Mouse (Mus musculus) mouse trophoblast stem cell (cell line): ENCODE data around the gene Gm17455.

Experiments used
- in situ Hi-C, 2 experiments: fragments of 300-500 bp; cut with MseI, MboI; formaldehyde crosslinking; loops; 2 replicates in 1 of 2; 3 replicates in 1 of 2; pipeline ENCODE4 v1.15.1; 2025

Gm17455 gene

DNA sequence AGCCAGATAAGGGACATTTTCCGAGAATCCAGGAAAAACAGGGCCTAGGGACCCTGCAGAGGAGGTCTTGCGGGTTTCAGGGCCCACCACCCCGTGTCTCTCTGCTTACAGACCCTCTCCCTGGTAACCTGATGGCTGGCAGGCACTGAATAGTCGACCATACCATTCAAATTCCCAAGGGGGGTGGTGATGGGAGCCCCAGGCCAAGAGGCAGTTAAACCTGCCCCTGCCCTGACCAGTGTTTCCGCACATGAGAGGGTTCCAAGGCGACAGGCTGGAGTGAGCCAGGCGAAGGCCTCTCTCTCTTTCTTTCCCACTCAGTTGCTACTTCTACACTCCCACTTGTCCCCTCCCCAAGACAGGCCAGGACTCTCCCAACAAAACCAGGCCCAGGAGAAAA lies at the start of gene Gm17455:
TSS of gene Gm17455 (plus strand) at position 278 of the 400 bp plus-strand sequence.
- in situ Hi-C loops, result no loop called here

- in situ Hi-C loops, result no loop called here
Observed at GRCm38 (mm10) chr10:60350077-60350804, 49.3 kb upstream of the Gm17455 start.

DNA sequence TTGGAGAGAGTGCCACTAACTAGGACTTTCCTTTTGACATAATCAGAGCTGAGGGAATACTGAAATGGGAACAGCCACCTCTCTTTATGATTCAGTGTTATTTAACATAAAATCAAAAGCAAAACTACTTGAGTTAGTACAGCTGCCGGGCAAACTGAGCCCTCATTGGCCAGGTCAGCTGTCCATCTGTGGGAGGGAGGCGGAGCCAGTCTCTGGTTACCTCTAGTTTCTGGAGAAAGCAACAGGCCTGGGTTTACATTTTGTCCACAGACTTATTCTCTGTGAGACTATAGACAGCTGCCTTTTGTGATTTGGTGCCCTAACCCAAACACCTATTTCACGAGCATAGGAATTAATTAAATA lies 48.7 kb upstream of the Gm17455 start:
- in situ Hi-C loops, result no loop called here

DNA sequence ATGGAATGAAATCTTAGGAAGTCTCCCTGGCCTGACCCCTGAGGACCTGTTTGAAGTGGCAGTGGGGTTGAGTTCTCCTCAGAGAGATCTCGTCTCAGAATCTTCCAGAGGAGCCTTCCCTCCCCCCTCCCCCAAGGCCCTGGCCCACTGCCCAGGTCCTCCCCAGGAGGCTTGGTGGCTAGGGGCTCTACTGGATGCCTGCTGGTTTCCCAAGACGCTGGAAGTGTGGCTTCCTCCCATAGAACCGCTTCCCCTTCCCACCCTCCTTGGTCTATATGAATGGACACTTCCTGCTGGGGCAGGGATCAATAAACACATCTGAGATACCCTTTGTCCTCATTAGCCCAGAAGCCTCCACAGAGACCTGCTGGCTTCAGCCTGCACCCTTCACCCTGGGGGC lies 48.3 kb upstream of the Gm17455 start:
- in situ Hi-C loops, result no loop called here

DNA sequence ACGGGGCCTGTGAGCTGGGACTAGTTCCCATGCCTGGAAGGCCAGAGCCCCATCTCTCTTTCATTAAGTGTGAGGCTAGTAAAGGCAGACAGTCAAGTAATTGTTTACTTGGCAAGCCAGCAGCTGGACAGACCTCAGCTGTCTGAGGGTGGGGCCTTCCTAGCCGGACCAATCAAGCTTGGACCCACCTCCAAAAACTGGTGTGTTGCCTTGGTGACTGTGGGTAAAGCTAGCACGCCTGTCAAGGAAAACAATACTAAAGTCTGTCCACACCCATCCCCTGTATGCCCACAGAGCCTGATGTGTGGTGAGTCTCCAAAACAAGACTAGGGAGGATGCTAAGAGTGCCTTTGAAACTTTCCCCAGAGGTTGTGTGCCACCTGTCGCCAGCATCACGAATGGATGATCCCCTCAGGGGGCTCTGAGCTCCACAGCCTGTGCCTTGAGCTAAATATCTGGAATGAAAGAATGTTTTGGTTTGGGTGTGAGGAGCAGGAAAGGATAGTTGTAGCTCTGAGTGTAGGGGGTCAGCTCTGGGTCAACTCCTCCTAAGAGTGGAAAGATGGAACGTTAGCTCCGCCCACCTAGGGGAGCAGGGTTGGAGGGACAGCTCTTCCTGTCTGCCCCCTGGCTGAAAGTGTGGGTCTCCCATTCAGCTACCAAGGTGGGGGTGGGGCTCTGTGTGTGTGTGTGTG lies 47.6 kb upstream of the Gm17455 start:
- in situ Hi-C loops, result no loop called here

DNA sequence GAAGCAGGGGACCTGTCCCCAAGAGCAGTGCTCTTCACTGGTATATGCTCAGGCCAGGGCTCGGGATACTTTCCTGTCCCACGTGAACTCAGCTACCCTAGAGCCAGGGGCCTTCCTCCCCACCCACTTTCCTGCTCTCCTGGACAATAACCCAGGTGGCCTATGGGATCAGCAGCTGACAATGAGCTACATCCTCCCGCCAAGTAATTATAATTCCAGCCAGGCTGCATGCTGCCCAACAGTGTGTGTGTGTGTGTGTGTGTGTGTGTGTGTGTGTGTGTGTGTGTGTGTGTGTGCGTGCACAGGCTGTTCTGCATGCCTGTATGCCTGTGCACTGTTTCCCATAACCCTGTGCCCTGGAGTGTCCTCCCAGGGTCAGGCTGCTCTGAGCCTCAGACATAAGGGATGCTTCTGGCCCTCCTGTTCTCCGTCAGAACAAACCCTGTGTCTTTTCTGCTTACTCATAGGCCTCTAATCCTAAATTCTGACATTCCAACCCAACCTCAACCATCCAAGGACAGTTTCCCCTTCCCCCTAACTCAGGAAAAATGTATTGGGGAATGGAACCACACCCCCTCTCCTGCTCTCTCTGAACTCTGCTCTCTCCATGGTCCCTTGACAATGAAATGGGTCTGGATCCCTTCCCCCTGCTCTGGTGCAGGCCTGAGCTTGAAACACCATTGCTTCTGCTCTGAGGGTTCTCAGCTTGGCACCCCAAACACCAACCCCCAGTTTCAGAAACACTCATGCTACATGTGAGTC lies 46.1 kb upstream of the Gm17455 start:
- in situ Hi-C loops, result no loop called here

DNA sequence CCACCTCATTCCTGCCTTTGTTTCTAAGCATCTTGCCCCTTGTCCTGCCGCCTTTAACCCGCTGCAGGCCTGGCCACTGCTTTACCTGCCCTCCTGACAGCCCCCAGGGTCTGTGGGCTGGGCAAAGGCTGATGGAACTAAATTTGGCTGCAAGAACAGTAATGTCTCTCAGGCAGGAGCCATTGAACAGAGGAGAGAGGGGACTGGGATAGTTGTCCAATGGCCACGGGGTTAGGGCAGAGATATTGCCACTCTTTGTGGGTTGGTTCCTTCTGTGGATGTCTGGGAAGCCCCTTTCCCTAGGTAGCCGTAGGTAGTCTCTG lies 45.6 kb upstream of the Gm17455 start:
- in situ Hi-C loops, result no loop called here

DNA sequence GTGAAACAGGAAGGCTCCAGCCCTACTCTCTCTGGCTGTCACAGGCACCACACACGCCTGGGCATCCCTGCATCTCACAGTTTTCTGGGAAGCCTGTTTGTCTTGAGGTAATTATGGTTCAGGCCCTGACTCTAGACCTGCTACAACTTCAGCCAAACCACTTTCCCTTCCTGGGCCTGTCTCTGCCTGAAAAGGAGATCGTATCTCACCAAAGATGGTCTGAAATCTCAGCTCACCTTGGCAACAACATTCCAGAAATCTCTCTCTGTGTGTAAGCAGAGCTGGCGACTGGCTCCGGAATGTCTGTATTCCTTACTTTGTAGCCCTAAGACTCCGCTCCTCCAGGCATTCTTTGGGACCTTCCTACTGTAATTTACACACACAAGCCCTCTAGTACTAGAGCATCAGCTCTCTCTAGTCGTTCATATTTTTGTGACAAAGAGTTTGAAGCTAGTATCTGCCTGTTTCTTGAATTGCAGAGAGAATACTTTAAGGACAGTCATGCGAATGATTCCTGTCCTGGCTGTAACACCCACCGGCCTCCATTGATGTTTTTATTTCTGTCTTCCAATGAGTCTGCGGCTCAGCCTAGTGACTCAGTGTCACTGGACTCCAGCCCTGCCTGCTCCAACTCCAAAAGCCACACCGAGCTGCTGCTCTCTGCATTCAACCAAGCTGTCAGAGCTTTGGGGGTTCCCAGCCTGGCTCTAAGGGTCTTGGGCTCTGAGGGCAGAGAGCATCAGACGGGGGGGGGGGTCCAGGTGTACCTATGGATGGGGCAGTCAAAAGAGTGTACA lies 44.4 kb upstream of the Gm17455 start:
- in situ Hi-C loops, result no loop called here

- in situ Hi-C loops, result no loop called here
Observed at GRCm38 (mm10) chr10:60357441-60357840, 42.1 kb upstream of the Gm17455 start.

DNA sequence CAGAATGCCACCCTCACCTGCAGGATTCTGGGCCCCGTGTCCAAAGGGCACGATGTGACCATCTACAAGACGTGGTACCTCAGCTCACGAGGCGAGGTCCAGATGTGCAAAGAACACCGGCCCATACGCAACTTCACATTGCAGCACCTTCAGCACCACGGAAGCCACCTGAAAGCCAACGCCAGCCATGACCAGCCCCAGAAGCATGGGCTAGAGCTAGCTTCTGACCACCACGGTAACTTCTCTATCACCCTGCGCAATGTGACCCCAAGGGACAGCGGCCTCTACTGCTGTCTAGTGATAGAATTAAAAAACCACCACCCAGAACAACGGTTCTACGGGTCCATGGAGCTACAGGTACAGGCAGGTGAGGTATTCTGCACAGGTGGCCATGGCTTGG lies 41.6 kb upstream of the Gm17455 start:
- in situ Hi-C loops, result no loop called here

DNA sequence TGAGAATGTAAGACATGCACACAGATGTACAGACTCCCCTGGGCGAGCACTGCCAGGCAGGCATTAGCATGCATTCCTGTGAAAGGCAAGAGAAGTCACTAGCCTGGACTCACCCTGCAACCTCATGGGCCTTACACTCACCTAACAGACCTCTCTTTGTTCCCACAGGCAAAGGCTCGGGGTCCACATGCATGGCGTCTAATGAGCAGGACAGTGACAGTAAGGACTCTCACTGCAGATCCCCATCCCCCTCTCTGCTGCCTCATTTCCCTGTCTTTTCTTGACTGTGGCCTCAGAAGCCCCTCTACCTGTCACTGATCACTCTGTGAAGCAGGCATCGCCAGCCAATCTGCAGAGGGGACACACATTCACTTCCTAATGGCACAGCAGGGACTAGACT lies 40.8 kb upstream of the Gm17455 start:
- in situ Hi-C loops, result no loop called here

- in situ Hi-C loops, result no loop called here
Observed at GRCm38 (mm10) chr10:60361615-60362309, 37.8 kb upstream of the Gm17455 start.

GRCm38 (mm10) chr10:60362310-60362628 lies 37.3 kb upstream of the Gm17455 start:
- in situ Hi-C loops, result no loop called here

DNA sequence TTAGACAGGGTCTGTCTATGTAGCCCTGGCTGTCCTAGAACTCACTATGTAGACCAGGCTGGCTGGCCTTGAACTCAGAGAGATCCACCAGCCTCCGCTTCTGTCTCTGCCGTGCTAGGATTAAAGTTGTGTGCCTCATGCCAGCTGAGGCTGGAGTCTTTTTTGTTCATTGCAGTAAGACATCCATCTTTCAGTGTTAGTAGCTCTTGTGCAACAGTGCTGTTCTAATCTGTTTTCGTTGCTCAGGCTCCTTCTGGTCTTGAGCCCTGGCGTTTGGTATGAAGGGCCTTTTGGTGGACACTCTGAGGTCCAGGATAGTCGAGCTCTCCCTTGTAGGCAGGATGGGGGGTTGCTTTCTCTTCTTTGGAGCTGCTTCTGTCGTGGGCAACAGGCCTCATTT lies 36.1 kb upstream of the Gm17455 start:
- in situ Hi-C loops, result no loop called here

GRCm38 (mm10) chr10:60367145-60367544 lies 32.4 kb upstream of the Gm17455 start:
- in situ Hi-C loops, result no loop called here

GRCm38 (mm10) chr10:60367904-60368303 lies 31.6 kb upstream of the Gm17455 start:
- in situ Hi-C loops, result no loop called here

GRCm38 (mm10) chr10:60369405-60369804 lies 30.1 kb upstream of the Gm17455 start:
- in situ Hi-C loops, result no loop called here

DNA sequence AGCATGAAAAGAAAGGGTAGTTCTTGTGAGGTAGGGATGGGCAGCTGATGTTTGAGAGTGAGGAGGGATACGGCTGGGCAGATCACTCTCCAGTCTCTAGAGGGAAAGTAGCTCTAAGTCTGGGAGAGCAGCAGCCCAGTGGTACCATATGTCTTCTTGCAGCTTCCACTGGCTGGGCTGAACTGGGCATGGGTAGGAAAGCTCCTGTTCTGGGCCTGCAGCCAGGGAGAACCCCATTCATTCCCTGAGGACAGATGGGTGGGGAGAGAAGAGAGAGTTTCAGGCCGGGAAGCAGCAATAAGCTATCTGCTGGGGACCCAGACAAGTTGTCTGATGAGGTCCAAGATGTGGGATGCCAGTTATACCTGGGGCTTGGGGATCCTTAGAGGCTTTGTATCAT lies 29.4 kb upstream of the Gm17455 start:
- in situ Hi-C loops, result no loop called here

GRCm38 (mm10) chr10:60370601-60371061 lies 28.9 kb upstream of the Gm17455 start:
- in situ Hi-C loops, result no loop called here

GRCm38 (mm10) chr10:60371596-60372386 lies 27.7 kb upstream of the Gm17455 start:
- in situ Hi-C loops, result no loop called here

GRCm38 (mm10) chr10:60373543-60373936 lies 26.0 kb upstream of the Gm17455 start:
- in situ Hi-C loops, result no loop called here
